Mouse (Mus musculus) embryonic fibroblast, embryonic 13.5 days (primary cell): Measurements from ENCODE around the gene Sorcs2.

Source experiments
- CTCF ChIP-seq: IDR thresholded peaks from 2 replicates; pipeline ENCODE4 v1.5.1; 2011; ENCODE audit warnings: mild to moderate bottlenecking, control low read depth, low read length, moderate library complexity, borderline replicate concordance; ENCODE audit not compliant: insufficient read depth
- POLR2A ChIP-seq: IDR thresholded peaks from 2 replicates; pipeline ENCODE4 v1.6.1; 2011; ENCODE audit warnings: low read depth, mild to moderate bottlenecking, control low read depth, low read length, moderate library complexity

DNA sequence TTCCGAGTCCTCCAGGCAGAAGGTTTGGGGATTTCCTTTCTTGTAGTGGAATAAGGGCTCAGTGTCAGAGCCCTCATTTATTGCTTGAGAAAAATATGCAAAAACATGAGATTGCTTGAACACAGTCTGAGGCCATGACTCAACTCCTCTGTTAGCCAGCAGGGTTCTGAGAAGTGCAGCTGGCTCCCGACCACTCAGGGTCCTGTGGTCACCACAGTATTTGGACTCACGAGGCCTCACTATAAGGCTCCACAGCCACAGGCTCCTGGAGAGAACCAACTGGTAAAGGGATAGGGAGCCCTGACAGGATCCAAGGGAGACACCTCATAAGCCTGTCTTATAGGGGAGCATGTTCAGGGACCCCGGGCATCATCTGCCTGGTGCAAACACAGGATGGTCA is 15.2 kb downstream of the Sorcs2 start:
- TF ChIP-seq POLR2A = no peak
- no peak for TF ChIP-seq CTCF
